Mouse (Mus musculus) frontal cortex, postnatal 14 days (tissue): ENCODE measurements around the gene Lrrc75b.
"Not testable (repeated sequence)": the region's sequence is repeated elsewhere in the genome, so short reads cannot be mapped to it uniquely, and the experiment has no call there.

ENCODE experiments used
- DNase-seq, 2 experiments: peaks; one replicate each; pipeline ENCODE4 v3.0.0; 2022; ENCODE audit warnings: low spot score in 2 of 2

Lrrc75b gene

DNA sequence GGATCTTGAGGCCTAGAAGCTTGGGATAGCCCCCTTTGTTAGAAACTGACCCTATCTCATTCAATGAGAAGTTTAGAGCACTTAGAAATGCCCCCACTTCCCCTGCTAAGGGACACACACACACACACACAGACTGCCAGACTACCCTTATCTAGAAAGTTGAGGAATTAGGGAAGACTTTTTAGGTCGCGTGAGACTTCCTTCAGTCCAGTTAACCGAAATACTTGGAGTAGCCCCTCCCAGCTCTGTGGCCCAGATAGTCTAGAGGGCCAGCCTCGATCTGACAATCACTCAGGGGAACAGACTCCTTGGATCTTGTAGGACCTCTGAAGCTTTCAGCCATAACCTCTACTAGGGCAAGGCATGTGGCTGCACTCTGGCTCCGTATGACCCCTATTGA is 7.9 kb upstream of the Lrrc75b start:
- DNase-seq, result no peak

DNA sequence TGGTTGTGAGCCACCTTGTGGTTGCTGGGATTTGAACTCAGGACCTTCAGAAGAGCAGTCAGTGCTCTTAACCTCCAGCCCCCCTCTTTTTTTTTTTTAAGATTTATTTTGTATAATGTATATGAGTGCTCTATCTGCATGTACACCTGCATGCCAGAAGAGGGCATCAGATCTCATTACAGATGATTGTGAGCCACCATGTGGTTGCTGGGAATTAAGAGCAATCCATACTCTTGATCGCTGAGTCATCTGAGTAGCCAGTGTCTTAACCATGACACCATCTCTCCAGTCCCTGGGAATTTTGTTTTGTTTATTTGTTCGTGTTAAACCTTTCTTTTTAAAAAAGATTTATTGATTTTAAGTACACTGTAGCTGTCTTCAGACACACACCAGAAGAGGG is 6.6 kb upstream of the Lrrc75b start:
- DNase-seq, result not testable (repeated sequence)

DNA sequence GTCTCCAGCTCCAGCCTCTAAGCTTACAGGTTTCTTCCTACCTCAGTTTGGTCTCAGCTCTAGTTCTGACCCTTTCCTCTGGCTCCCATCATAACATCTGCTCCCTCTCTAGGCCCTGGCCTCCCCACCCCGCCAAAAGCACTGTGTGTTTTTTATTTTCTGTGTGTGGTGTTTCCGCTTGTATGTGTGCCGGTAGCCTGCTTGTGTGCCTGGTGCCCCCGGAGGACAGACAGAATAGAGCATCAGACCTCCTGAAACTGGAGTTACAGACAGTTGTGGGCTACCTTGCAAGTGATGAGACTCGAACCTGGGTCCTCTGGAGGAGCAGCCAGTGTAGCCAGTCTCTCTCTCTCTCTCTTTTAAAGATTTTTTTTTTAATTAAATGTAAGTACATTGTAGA is 6.2 kb upstream of the Lrrc75b start:
- DNase-seq, result no peak

DNA sequence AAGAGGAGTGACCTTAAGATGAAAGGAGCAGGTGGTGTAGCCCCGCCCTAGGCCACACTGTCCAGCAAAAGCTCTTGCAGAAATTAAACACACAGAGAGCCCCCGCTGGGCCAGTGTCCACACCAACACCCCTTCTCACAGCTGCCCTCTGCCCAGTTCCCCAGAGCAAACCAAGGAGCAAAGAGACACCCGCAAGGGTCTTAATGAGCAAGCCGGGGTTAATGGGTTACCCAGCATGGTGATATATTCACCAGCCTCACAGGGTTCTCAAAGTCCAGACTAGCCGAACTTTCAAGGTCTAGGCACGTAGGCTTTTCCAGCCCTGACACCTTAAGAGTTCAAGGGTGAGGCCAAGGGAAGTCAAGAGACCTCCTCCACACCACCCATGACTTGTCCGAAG is 5.8 kb upstream of the Lrrc75b start:
- DNase-seq, result no peak

DNA sequence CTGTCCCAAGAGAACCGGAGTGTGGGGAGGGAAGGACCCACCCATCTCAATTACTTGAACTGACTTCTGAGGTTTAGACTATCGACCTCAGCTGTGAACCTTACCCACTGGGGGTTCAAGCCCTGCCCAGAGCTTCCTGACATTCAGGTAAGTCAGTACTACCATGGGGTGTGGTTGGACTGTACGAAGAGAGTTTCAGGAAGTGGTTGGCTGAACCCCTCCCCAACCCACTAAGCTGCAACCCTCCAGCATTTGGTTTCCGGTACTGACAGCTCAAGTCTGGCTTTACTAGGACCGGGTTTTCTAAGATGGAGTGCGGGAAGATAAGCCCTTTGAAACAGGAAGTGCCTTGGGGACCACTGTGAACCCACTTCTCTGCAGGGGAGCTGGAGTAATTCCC is 5.3 kb upstream of the Lrrc75b start:
- no peak for DNase-seq

DNA sequence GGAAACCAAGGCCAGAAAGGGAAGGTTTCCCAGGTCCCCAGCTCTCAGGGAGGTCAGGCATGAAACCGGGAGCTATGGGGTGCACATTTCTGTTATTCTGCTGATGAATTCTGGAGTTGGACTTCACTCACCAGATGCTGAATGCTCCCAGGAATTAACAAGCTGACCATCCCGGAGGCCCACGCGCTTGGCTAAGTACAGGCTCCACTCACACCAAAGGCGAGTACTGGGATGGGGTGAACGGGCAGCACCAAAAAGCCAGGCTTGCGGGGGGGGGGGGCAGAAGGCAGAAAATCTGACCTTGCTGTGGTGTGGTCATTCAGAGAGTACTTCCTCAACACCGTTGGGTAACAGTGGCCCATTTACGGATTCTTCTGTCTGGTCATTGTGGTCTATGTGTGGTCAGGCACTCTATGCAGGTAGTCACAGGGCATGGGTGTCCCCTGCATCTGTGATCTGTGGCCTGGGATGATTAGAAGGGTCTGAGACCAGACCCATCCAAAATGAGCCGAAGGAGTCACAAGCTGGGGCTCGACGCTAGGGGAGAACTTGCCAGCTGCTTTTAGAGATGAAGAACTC is 4.6 kb upstream of the Lrrc75b start:
- DNase-seq, result no peak

DNA sequence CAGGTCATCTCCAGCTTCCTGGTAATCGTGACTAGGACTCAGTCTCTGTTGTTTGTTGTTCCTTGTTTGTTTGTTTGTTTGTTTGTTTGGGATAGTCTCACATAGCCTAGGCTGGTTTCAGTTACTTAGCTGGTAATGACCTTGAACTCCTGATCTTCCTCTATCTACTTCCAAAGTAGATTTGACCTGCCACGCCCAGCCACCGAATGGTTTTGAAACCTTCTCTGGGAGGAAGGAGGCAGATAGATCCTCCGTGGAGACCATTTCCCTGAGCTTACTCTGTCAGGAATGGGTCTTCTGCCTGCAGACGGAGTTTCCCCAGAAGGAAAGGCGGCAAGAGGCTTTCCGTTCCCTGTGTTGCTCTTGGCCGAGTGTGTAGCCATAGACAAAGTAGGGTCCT is 2.5 kb upstream of the Lrrc75b start:
- DNase-seq, result no peak

DNA sequence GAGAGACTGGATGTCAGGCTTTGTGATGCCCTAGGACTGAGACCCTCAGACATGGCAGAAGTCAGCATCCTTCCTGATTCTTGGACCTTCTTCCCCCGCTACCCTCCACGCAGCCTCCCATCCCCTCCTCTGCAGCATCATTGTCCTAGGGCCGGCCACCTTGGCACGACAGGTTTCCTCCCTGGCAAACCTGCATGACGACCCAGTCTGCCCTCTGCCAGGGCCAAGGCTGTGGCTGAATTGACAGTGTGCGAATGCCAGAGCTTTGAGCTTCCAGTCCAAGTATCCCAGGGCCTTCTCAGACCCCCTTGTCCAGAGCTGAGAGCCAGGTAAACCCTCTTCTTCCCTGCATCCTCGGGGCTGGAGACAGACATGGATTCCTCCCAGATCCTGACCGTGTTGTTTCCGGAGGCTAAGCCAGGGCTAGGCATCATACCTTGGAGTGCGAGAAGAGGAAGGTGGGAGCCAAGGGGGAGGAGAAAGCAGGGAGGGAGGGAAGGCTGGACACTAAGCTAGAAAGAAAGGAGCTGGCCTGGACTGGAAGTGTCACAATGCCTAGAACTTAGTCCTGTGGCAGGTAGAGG is 1.0 kb upstream of the Lrrc75b start, which contains the start of gene Ggt1:
TSS of gene Ggt1 (plus strand) at position 534 of the 584 bp plus-strand sequence.
- DNase-seq, result no peak

DNA sequence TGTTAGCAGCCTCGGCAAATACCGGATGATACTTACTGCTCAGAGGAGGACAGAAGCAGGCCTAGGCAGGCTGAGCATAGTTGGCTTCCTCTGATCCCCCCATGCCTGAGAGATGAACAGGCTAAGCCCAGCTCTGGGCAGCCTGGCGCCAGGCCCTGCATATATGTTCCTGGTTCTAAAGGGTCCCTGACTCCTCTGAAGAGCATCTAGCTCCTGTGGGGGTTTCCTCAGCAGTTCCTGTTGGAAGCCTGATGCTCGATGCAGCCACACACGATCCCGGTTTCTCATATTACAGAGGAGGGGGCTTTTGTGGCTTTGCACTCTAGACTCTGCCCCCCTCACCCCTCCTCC is 394 bp upstream of the Lrrc75b start:
- DNase-seq, result no peak

DNA sequence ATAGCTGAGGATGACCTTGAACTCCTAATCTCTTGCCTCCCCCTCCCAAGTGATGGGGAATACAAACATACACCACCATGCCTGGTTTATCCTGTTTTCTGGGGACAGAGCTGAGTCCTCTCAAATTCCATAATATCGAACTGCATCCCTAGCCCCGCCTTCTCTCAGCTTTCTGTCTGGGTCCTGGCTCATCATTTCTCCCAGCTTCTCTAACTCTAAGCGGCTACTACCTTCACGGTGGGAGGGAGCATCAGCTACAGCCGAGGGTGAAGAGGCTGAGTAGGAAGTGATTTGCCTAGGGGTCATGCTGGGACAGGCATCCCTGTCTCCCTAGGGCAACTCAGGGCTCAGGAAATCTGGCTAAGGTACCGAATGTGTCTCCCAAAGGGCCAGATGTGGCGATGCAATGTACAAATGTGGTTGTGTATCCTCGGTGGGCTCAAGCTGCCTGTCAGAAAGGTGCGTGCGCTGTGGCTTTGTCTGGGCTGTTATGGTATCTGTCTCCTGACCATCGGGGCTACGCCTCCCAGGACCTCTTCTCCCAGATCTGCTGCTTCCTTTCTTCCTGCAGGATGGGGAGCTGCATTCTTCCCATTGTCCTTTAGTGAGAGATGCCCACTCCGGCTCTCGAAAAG is 972 bp downstream of the Lrrc75b start:
- no peak for DNase-seq

DNA sequence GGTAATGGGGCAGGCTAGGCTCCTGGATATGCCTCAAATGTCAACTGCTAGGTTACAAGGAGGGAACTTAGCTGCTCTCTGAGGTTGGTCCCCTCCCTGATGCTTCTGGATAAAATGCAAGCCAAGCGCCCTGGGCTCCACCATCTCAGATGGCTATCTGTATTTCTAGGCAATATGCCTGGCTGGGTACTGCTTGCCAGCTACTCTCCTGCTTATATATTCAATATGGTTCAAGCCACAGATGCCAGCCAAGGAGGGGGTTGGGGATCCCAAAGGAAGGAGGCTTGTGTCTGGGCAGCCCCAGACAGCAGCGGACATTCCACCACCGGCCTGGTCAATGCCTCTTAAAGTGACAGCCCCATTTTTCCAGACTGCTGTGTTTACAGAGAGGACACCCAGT is 1.6 kb downstream of the Lrrc75b start:
- DNase-seq, result peak in 1 of 2 experiments; percentile 42

DNA sequence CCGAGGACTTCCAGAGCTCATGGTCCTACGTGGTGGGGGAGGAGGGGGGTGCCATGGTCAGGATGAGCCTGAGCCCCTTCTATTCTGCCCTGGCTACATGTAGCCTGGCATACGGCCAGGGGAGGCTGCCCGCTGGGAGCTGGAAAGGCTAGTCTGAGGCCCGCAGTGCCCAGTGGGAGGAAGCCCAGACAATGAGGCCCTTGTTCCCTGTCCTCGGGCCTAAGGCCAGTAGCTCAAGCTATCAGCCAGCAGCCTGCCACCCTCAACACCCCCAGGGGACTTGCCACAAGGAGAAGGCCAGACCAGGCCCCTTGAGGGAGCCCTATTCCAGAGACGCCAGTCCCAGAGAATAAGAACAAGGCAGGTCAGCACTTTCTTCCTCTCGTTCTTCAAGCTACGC is 4.1 kb downstream of the Lrrc75b start:
- DNase-seq, result peak; percentile 57 to 76

DNA sequence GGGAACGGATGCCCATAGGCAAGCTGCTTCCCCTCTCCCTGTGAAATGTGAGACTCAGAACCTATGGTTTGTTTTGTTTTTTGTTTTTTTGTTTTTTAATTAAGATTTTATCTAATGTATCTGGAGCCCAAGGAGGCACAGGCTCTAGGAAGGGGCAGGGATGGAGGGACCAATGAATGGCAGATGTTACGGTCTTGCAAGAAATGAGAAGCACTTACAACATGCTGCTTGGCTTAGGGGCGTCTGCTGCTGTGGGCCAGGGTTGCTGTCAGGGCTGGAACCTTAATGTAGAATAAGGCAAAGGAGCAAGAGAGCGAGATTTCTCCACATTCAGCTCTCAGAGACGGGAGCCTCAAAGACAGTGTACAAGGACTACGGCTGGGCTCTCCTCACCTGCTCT is 4.6 kb downstream of the Lrrc75b start:
- DNase-seq, result no peak

DNA sequence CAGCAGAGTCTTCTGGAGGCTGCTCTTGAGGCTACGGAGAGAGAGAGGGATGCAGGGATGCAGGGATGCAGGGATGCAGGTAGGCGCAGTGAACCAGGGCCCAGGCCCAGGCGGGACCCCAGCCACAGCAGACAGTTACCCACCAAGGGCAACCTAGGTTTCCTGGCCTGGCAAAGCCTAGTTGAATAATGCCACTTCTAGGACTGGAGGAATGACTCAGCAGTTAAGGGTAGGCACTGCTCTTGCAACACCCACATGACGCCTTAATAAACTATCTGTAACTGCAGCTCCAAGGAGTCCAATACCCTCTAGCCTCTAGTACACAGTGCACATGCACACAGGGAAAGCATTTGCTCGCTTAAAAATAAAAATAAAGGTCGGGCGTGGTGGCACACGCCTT is 6.0 kb downstream of the Lrrc75b start:
- no peak for DNase-seq

DNA sequence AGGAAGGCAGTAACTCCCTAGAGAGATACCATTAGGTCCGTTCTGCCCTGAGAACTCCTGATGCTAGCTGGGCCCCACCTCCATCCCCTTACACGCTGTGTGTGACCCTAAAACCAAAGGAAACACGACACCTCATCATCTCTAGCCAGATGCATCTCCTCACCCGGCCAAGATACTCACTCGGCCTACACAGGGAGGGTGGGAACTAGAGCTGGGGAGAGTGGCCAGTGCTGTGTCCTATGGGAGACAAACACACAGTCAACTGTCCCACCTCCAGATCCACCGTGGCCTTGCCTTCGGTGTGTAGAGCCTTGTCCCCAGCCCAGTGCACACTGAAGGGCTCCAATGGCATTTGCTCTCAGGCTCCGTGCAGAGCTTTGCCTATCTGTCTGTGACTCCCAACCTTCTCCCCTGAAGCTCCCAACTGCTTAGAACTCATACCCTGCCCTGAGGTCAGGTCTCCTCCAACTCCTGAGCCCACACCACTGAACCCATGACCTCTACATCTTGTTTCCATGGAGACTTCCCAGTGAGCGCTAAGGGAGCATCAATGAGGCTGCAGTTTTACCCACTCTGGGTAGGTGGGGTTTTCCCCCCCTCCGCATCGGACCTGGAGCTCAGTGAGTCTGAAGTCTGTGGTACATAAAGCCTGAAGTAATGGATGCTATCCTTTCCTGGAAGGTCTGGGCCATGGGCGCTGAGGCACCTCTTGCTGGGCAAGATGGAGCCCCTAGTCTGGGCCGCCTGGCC is 7.3 kb downstream of the Lrrc75b start:
- DNase-seq, result no peak

DNA sequence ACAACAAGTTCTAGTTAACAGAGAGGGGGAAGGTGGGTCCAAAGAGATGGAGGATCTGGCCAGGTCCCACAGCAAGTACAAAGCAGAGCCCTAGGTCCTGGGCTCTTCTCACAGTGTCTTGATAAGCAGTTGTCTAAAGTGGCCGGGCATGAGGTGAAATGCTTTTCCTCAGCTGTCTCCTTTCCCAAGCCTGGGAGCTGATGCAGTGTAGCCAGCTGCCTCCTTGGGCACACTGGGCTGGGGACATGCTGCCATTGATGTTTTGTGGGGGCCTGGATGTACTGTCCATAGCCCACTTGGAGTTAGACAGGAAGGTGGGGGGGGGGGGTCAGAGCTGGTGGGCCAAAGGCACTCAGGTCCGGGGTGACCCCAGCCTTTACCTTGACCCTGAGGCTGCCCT is 8.0 kb downstream of the Lrrc75b start:
- no peak for DNase-seq

DNA sequence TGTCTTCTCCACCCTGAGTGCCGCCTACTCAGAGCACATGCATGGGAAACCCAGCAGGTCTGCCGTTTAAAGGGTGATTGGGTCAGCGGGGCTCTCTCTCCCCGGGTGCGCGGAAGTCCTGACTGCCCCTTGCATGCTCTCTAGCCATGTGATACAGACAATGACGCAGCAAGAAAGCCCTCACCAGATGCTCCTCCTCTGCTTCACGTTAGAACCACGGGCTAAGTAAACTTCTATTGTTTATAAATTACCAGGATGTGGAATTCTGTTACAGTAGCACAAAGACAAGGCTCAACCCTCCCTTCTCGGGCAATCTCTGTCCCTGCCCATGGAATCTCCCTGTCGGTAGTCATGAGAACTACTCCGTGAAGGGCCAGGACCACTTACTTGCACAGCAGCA is 9.0 kb downstream of the Lrrc75b start:
- DNase-seq, result no peak

DNA sequence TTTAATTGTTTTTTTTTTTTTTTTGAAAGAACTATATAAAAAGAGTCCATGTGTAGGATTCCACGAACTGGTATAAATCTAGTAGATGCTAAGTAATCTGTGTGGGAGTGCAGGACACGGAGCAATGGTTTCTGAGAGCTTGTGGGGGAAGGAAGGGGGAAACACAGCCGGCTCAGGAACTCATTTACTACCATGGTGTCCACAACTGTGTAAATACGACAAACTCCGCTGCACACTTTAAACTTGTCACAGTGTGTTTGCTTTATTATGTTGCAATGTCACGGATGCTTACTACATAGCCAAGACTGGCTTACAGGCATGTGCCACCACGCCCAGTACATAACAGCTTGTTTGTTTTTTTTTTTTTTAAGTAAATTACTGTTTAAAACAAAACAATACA is 10.2 kb downstream of the Lrrc75b start:
- no peak for DNase-seq

DNA sequence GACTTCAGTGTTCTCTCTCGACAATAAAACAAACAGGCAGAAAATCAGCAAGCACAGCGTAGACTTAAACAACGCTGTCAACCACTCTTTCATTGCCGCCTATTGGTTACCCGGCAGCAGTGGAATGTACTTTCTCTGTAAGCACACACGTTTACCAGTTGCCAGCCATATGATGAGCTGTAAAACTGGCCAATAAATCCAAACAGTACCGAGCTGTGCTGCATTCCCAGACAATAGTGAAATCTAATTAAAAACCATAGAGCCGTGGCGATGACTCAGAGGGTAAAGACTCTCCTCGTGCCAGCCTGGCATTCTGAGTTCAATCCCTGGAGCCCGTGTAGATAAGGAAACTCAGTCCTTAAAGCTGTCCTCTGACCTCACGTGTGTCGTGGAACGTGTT is 11.6 kb downstream of the Lrrc75b start:
- DNase-seq, result no peak

DNA sequence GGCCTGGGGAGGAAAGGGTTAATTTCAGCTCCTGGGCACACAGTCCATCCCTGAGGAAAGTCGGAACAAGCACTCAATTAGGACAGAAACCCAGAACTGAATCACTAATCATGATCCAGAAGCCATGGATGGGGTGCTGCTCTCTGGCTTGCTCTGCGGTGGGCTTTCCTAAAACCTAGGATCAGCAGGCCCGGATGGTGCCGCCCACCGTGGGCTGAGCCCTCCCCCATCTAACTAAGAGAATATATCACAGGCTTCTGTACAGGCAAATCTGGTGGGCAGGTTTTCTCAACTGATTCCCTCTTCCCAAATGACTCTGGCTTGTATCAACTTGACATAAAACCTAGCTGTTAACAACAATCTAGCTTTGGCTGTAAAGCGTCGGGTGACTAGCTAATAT is 12.2 kb downstream of the Lrrc75b start:
- no peak for DNase-seq

DNA sequence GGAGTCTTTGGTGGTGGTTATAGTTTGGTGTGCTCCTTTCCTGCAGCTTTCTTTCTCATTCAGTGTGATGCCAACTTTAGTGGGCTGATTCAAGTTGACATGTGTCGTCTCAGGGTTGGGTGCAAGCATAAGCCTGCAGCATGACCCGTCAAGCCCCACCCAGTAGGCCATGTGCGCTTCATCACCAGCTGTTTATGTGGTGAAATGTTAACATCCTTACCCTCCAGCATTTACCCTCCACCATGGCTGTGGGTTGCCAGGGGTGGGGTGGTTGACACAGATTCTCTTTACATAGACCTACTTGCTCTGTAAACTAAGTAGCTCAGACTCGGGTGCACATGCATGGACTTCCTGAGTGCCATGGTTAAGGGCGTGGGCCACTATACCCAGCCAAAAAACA is 24.0 kb downstream of the Lrrc75b start:
- no peak for DNase-seq

DNA sequence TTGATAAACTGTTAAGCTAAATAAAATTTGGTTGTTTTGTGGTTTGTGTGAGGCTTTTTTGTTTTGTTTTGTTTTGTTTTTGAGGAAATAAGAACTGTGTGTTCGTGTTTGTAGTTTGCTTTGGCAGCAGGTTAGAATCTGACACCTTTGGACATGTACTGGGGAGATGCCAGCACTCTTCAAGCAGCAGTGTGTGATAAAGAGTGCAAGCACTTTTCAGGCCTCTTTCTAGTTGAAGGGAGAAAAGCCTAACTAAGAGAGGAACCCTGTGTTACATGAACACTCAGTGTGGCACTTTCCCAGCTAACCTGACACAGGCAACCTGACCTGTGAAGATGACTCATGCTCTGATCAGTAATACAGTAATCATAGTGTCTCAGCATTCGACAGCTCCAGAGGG is 24.7 kb downstream of the Lrrc75b start:
- DNase-seq, result no peak

DNA sequence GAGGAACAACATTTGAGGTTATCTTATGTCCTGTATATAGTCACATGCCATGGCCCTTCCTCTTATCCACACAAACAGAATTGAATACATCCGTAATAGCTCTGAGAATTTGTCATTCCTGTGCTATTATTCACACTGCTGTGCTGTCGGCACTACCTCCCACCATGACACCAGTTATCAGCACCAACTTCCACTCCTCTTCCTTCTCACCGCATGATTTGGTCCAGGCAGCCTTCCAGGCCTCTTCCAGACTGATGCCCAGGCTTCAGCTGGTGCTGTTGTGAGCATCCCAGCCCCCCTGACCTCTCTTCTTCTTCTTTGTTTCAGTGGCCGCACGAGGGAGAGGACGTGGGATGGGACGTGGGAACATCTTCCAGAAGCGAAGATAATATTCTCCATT is 25.2 kb downstream of the Lrrc75b start:
- DNase-seq, result no peak
